Mouse (Mus musculus): ENCODE results near the gene Exoc3l.

The Exoc3l gene

GRCm38 (mm10) chr8:105268342-105269074 lies 27.4 kb downstream of the Exoc3l start:
- no peak for DNase-seq (ENCODE audit: low read depth)

- DNase-seq (ENCODE audit: low read depth): peak; percentile 43
These were observed 29.1 kb downstream of the Exoc3l start for GRCm38 (mm10) chr8:105266775-105267174.

- DNase-seq (ENCODE audit: low read depth): peak; percentile 78
These were observed 30.8 kb downstream of the Exoc3l start for GRCm38 (mm10) chr8:105265128-105265527.

- peak; percentile 75 for DNase-seq (ENCODE audit: low read depth)
These were observed 31.6 kb downstream of the Exoc3l start, which contains the start of the genes Tradd and Fbxl8 for GRCm38 (mm10) chr8:105264024-105264982. Tradd (minus strand) TSS chr8:105264609. Fbxl8 (plus strand) TSS chr8:105264648.

GRCm38 (mm10) chr8:105263244-105263912 lies 32.5 kb downstream of the Exoc3l start:
- DNase-seq (ENCODE audit: low read depth): no peak

- no peak for DNase-seq (ENCODE audit: low read depth)
These were observed 34.4 kb downstream of the Exoc3l start for GRCm38 (mm10) chr8:105261326-105261980.

GRCm38 (mm10) chr8:105260371-105261099 lies 35.4 kb downstream of the Exoc3l start:
- DNase-seq (ENCODE audit: low read depth): no peak

GRCm38 (mm10) chr8:105259721-105260320 lies 36.1 kb downstream of the Exoc3l start:
- DNase-seq (ENCODE audit: low read depth): peak; percentile 82

GRCm38 (mm10) chr8:105258911-105259720 lies 36.8 kb downstream of the Exoc3l start:
- no peak for DNase-seq (ENCODE audit: low read depth)

GRCm38 (mm10) chr8:105257318-105258114 lies 38.4 kb downstream of the Exoc3l start:
- no peak for DNase-seq (ENCODE audit: low read depth)

GRCm38 (mm10) chr8:105254966-105255350 lies 40.9 kb downstream of the Exoc3l start, which contains the start of gene B3gnt9:
B3gnt9 (minus strand) TSS chr8:105255153.
- peak; percentile 57 for DNase-seq (ENCODE audit: low read depth)

GRCm38 (mm10) chr8:105254152-105254965 lies 41.5 kb downstream of the Exoc3l start:
- peak; percentile 90 for DNase-seq (ENCODE audit: low read depth)

GRCm38 (mm10) chr8:105253766-105254151 lies 42.1 kb downstream of the Exoc3l start:
- DNase-seq (ENCODE audit: low read depth): no peak

- DNase-seq (ENCODE audit: low read depth): no peak
These were observed 43.0 kb downstream of the Exoc3l start for GRCm38 (mm10) chr8:105252680-105253537.

GRCm38 (mm10) chr8:105251954-105252353 lies 43.9 kb downstream of the Exoc3l start:
- no peak for DNase-seq (ENCODE audit: low read depth)

- DNase-seq (ENCODE audit: low read depth): no peak
These were observed 54.9 kb downstream of the Exoc3l start for GRCm38 (mm10) chr8:105241016-105241415.
